Mouse (Mus musculus) layer of hippocampus, adult 11-12 months (tissue): Measurements from ENCODE around the gene Kat7.

ENCODE experiments used
- DNase-seq: peaks from one replicate; pipeline ENCODE4 v3.0.0; 2022; ENCODE audit warnings: low spot score

Kat7 gene

GRCm38 (mm10) chr11:95310007-95310647, at the start of gene Kat7:
Gene Kat7, minus strand, starts transcription at chr11:95310246.
- DNase-seq: peak; percentile 98

- no peak for DNase-seq
Measured at GRCm38 (mm10) chr11:95358263-95358662, 48.2 kb upstream of the Kat7 start.

DNA sequence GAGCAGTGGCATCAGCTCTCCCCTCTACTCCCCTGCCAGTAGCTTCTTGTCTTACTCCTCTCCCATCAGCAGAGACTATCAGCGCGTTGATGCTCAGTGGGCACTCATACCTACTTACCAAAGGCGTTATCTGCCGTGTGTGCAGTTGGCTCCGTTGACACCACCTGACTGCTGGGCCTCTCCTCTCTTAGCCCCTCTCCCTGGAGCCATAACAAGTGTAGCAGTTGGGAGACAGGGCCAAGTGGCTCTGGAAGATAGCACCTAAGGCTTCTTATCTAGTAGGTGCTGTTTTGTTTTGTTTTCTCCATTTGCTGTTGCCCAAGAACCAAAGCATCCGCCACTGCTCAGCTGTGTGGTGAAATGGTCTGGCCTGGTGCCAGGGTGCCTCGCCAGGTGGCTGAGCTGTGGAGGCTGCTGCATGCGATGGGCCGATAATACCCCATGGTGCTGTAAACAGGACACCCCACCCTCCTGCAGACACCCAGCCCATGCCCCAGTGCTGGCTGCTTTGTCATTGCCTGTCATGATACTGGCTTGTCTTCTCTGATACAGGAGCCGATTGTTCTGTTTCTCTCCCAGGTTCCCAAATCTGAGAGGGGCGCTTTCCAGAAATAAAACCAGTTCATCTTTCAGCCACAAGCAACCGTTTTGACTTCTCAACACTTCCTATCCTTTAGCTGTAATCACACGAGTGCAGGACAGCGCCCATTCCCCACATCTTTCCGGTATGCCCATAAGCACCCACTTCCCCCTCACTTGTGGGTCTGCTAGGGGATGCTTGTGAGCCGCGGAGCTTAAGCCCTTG, 46.6 kb upstream of the Kat7 start:
- peak; percentile 57 for DNase-seq

GRCm38 (mm10) chr11:95356039-95356438, 46.0 kb upstream of the Kat7 start:
- DNase-seq: no peak

GRCm38 (mm10) chr11:95355661-95356011, 45.6 kb upstream of the Kat7 start:
- no peak for DNase-seq

DNA sequence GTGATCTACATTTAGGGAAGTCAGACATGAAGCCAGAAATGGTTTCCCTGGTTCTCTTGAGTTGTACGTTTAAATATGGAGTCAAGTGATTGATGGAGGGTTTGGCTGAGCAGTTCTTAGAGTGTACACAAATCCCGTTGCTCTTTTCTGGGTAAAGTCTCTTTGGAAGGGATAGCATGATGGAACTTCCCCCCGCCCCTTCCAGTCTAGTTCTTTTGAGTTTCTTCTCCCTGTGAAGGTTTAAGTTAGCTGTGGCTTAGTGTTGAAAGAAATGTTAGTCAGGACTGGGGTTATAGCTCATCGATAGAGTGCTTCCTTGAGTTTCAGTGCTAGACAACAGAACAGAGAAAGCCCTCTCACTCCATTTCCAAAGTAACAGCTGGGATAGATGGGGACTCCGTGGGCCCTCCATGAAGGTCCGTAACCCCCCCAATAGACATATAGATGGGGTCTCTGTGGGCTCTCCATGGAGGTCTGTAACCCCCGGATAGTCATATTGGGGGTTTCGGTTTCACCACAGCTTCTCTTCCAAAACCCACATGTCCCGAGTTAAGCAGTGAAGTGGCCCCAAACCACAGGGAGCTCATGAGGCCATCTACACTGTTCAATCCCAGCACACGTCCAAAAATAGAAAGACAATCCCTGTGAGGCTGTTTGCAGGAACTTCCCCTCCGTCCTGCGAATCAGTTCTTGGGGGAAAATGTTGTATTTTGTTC, 45.1 kb upstream of the Kat7 start:
- DNase-seq: no peak

DNA sequence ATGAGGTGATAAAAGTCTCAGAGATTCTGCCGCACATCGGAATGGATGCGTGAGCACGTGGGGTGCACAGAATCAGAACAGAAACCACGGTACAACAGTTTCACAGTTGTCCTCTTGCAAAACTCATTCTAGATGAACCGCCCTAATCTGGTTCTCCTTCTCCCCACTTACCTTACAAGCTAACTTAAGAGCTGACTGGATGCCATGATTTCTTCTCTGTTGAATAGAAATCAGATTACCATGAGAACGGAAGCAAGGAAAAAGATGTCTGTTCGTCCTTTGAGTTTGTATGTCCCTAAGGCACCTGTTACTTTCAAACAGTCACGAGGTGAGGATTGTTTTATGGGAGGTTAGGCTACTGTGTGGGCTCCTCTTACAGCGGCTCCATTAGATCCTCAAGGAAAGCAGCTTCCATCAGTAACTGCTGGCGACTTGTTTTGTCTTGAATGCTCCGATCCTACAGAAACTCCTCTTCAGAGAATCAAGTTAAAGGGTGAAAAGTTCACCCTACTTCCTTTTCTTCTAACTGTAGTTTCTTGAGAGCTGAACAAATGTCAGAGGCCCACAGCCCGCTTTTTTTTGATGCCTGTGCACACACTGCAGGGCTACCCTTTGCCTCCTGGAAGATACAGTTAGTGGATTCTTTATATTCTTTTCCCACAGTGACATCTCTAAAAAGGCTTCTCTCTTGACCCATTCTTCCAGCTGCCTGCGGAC, 44.3 kb upstream of the Kat7 start:
- DNase-seq: no peak

DNA sequence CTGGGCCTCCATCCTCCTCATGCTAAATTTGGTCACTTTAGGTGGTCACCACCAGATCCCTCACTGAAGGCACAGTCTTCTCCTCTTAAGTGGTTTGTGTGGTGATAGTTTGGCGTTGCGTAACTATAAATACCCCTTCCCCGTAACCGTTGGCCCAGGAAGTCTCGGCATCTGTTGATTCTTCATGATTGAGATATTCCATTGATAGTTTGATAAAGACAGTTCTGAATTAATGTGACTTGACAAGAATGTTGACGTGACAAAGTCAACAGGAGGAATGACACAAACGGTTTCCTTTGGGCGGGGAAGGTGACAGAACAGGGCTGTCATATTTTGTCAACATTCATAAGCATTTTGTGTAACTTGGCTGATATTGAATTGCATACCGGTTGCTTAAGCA, 43.2 kb upstream of the Kat7 start:
- DNase-seq: no peak

DNA sequence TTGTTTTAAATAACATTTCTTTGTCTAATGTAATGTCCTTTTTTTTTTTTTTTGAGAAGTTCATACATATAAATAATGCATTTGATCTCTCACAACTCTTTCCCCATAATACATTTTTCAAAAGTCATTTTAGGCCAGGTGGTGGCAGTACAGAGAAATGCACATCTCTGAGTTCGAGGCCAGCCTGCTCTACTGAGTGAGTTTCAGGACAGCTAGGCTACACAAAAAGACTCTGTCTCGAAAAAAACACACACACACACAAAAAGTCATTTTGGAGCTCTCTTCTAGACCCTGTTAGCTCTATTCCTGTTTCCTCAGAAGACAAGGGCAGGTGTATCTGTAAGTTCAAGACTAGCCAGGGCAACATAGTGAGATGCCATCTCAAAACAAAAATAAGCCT, 42.6 kb upstream of the Kat7 start:
- no peak for DNase-seq

DNA sequence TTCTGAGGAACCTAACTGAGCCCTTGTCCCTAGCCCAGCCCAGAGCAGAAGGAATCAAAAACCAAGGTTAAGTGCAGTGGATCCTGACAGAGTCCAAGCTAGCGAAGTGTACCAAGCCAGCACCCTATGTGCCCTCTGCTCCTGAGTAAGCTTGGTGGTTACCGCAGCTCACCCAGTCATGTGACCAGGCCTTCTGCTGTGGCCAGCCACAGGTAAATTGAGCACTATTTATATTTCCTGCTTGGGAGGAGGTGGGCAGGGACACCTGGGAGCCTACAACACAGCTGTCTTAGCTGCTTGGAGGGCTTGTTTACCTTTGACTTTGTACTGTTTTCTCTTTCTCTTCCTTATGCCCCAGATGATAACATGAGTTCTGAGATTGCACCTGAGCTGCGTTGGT, 40.9 kb upstream of the Kat7 start:
- DNase-seq: no peak

DNA sequence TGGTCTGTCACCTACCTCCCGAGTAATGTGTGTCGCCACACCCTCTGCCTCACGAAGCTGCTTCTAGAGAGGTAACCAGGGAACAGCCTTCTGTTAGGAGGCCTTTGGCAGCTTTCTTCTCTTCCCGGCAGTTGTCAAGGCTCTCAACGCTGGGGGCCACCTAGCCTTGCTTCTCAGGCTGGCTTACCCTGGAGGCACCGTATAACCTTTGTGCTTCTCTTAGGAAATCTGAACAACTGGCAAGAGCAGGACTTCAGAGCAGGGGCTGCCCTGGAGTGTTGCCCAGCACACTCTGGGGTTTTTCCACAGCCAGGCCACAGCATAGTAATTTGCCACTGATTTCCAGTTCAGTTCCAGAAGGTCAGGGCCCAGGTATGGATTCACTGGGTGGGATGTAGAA, 40.2 kb upstream of the Kat7 start:
- DNase-seq: no peak

DNA sequence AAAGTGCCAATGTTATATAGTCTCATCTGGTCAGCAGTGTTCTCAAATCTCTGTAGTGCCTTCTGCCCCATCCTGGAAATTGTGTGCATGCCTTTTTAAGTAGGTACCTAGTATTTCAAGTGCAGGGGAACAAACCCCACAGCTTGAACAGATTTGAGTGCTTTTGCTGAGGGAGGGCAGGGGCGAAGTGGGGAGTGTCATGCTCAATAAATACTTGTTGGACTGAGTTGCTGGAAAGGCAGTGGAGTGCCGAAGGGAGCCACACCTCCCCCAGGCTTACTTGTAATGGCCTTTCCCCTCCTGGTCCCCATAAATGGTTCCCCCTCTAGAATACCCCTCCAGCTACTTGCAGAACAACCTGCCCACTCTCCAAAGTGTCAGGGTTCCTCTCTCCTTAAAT, 34.1 kb upstream of the Kat7 start:
- no peak for DNase-seq

GRCm38 (mm10) chr11:95343180-95343579, 33.1 kb upstream of the Kat7 start:
- no peak for DNase-seq

DNA sequence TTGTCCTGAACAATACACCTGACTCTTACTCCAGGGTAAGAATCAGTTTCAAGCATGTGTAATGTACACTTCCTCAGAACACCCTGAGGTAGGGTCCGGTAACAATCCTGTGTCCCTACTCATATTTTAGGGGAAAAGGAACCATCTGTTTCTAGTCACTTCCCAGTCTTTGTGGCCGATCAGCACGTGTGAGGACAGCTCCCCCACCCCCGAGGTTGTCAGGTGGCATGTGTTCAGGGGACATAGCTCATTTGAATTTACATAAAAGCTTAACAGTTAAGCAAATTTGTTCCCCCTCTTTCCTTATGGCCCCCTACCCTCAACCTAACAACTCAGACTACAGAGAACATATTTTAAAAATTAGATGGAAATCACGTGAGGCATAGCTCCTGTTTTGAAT, 30.6 kb upstream of the Kat7 start:
- no peak for DNase-seq

DNA sequence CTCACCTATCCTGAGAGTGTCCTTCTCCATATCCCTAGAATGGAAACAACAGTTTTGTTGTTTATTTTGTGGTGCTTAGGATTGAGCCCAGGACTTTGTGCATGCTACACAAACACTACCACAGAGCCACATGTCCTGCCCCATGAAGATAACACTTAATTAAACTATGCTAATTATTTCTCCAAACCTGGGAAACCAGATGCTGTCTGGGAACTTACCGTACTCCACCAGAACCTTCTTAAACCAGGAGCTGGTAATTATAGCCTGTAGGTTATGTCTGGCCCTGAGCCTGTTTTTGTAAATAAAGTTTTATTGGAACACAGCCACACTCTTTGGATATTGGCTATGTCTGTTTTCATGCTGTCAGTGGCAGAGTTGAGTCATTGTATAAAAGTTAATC, 30.2 kb upstream of the Kat7 start:
- DNase-seq: no peak

GRCm38 (mm10) chr11:95339471-95340021, 29.5 kb upstream of the Kat7 start:
- DNase-seq: no peak

DNA sequence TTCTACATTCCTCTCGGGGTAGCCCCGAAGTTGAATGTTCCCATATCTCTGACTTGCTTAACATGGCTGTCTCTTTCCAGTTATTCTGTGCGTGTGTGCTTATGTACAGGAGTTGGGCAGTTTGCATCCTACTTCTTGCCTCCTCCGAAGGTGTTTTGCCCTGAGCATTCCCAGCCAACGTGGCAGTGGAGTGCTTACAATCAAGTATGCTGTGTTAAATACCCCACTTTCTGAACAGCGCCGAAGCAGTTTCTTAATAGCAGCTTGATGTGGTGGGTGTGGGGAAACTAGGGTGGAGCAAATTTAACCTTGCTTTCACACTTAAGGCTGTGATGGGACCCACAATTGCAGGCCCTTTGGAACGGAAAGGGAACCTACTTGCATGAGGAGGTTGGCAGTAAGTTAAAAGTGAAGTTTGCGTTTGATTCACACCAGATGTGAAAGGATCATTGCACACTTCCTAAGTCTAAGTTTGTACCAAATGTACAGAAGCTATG, 27.8 kb upstream of the Kat7 start:
- DNase-seq: no peak

- DNase-seq: peak; percentile 48
Measured at GRCm38 (mm10) chr11:95337129-95337813, 27.2 kb upstream of the Kat7 start.

- DNase-seq: peak; percentile 84
Measured at GRCm38 (mm10) chr11:95336568-95337128, 26.6 kb upstream of the Kat7 start, which contains the start of gene Fam117a. Gene Fam117a, plus strand, starts transcription at chr11:95337018.

DNA sequence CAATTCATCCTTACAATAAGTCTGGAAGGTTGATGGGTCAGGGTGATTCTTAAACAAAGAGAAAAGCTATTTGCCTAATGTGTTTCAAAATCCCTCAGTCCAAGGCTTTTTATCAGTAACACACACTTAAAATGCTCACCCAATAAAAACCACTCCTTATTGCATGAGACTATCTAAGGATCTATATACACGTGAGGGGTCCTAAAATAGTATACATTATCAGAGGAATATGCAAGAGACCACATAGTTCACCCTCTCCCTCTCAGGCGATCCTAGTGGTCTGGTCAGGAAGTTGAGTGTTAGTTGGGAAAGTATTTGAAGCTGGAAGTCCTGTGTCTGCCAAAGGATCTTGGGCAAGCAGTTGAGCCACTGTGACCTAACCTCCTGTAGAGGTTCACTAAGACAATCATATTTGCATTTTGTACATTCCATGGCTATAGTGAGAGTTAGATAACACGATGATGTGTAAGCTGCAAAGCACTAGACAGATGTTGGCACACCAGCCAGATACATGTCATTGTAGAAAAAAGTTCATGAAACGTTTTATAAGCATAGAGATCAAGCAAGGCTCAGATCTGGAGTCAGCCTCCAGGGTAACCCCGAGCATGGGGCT, 24.5 kb upstream of the Kat7 start:
- DNase-seq: no peak

DNA sequence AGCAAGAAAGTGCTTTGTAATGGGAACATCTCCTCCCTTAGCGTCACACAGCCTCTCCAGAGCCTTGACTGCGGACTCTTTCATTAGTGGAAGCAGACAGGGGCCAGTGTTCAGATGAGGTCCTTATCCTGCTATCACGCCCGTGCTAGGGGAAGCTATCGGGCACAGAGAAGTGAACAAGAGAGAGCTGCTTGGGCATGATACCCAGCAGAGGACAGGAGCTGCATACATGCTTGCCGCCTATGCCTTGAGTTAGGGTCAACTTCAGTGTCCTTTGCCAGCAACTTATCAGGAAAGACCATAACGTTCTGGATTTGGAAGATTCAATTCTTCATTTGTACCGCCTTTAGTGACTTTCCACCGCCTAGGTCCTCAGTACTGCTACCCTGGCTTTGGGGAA, 23.8 kb upstream of the Kat7 start:
- no peak for DNase-seq
